Mouse (Mus musculus) liver, embryonic 16.5 days (tissue): ENCODE data around the gene Opcml. TPM values are rescaled to one million over a fixed set of nuclear protein-coding genes. Genes with fewer than 3 reads are reported as not detected.

Experiments
- ATAC-seq: fragments of 200-750 bp; cut with Nextera tagmentation; 2 replicates; pipeline ENCODE4 v1.8.0; 2017; ENCODE audit warnings: low read depth, mild to moderate bottlenecking, moderate number of reproducible peaks, moderate library complexity
- H3K27ac ChIP-seq: fragments of 300-500 bp; sonication (generic); 2 replicates; pipeline ENCODE4 v1.5.1; 2014; ENCODE audit warnings: mild to moderate bottlenecking, low read length
- H3K27me3 ChIP-seq: fragments of 300-500 bp; sonication (generic); 2 replicates; pipeline ENCODE4 v1.6.1; 2014; ENCODE audit warnings: low read depth, low read length, mixed read lengths; ENCODE audit not compliant: control insufficient read depth, insufficient read depth
- H3K36me3 ChIP-seq: fragments of 300-500 bp; sonication (generic); 2 replicates; pipeline ENCODE4 v1.6.1; 2014; ENCODE audit warnings: mild to moderate bottlenecking; ENCODE audit not compliant: control insufficient read depth, insufficient read depth
- H3K4me1 ChIP-seq: fragments of 300-500 bp; sonication (generic); 2 replicates; pipeline ENCODE4 v1.6.1; 2014; ENCODE audit warnings: low read depth, low read length, mixed read lengths; ENCODE audit not compliant: control insufficient read depth
- H3K4me2 ChIP-seq: fragments of 300-500 bp; sonication (generic); 2 replicates; pipeline ENCODE4 v1.6.1; 2014; ENCODE audit warnings: low read depth, low read length, mixed read lengths
- H3K4me3 ChIP-seq: fragments of 300-500 bp; sonication (generic); 2 replicates; pipeline ENCODE4 v1.5.1; 2014; ENCODE audit warnings: low read depth, mild to moderate bottlenecking, low read length
- H3K9ac ChIP-seq: fragments of 300-500 bp; sonication (generic); 2 replicates; pipeline ENCODE4 v1.6.1; 2014; ENCODE audit warnings: low read depth, low read length
- H3K9me3 ChIP-seq: fragments of 300-500 bp; sonication (generic); replicated peaks from 2 replicates; pipeline ENCODE4 v1.6.1; 2016; ENCODE audit warnings: low read length; ENCODE audit not compliant: control insufficient read depth
- WGBS: fragments of 180-500 bp; shearing (Covaris S2); extraction: QIAGEN DNeasy Blood & Tissue Kit; methylation state at CpG from one replicate; pipeline ENCODE4 v1.1.7; 2014; ENCODE audit not compliant: insufficient replicate concordance; 5-methylcytosine and 5-hydroxymethylcytosine counted together
- polyA plus RNA-seq: library from polyadenylated mRNA; unstranded; fragments of >200 nt; fragmentation: Nextera tagmentation; extraction: Ambion mirVana; gene quantifications from 2 replicates; pipeline ENCODE4 v1.2.1, GENCODE M21; 2015

Opcml gene
- polyA plus RNA-seq, 1 experiment from 2014 or later: 0.26 TPM

GRCm38 (mm10) chr9:28535006-28535405, 744.4 kb downstream of the Opcml start:
- Histone ChIP-seq H3K4me2 (no peak overlapping the region), H3K27ac (no peak overlapping the region), H3K4me1 (no peaks in the 10 kb centered on the region), H3K9me3 (no peaks in the 10 kb centered on the region), H3K36me3 (no peaks in the 10 kb centered on the region), H3K4me3 (no peak overlapping the region), H3K9ac (no peak overlapping the region), H3K27me3 (no peaks in the 10 kb centered on the region)
- 57% methylated on average over 4 of the region's 4 CpGs for WGBS
- no peak for ATAC-seq

GRCm38 (mm10) chr9:28536637-28537036, 746.1 kb downstream of the Opcml start:
- Histone ChIP-seq H3K9ac (no peak overlapping the region), H3K9me3 (no peaks in the 10 kb centered on the region), H3K36me3 (no peaks in the 10 kb centered on the region), H3K4me1 (no peaks in the 10 kb centered on the region), H3K27me3 (no peaks in the 10 kb centered on the region), H3K4me2 (no peak overlapping the region), H3K27ac (no peak overlapping the region), H3K4me3 (no peak overlapping the region)
- WGBS: 25% methylated on average over 4 of the region's 4 CpGs
- no peak for ATAC-seq

GRCm38 (mm10) chr9:28548189-28548588, 757.6 kb downstream of the Opcml start:
- 54% methylated on average over 9 of the region's 9 CpGs for WGBS
- H3K4me2 ChIP-seq: no peak overlapping the region
- H3K9ac ChIP-seq: no peak overlapping the region
- H3K36me3 ChIP-seq: no peaks in the 10 kb centered on the region
- no peaks in the 10 kb centered on the region for H3K9me3 ChIP-seq
- no peak for ATAC-seq
- H3K4me3 ChIP-seq: no peak overlapping the region
- H3K27me3 ChIP-seq: no peaks in the 10 kb centered on the region
- H3K4me1 ChIP-seq: no peaks in the 10 kb centered on the region
- H3K27ac ChIP-seq: no peak overlapping the region

- no peak overlapping the region for H3K9ac ChIP-seq
- ATAC-seq: peak; percentile 39; the same call in 1 of the 2 replicates
- H3K36me3 ChIP-seq: no peaks in the 10 kb centered on the region
- no peak overlapping the region for H3K27ac ChIP-seq
- no peaks in the 10 kb centered on the region for H3K9me3 ChIP-seq
- no peaks in the 10 kb centered on the region for H3K27me3 ChIP-seq
- H3K4me1 ChIP-seq: no peaks in the 10 kb centered on the region
- no peak overlapping the region for H3K4me3 ChIP-seq
- WGBS: 47% methylated on average over 1 of the region's 1 CpGs
- no peak overlapping the region for H3K4me2 ChIP-seq
Measured at GRCm38 (mm10) chr9:28552387-28553182, 762.0 kb downstream of the Opcml start.

DNA sequence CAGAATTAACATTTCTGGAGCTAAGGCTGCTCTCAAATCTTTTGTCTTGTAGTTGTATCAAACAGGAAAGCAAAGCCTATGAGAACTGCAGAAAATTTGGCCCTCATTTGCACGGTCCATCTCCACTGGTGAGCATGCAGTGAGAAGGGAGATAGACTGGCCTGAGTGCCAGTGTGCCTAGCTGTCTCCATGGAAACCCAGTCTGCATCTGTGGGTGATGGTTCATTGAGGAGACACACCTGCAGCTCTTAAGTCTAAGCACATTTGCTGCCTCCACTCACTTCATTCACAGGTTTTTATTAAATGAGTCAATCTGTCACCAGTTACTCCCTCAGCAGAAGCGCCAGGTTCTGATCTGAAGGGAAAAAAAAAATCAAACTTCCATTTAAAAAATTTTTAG, 768.1 kb downstream of the Opcml start:
- H3K4me1 ChIP-seq: no peaks in the 10 kb centered on the region
- H3K9ac ChIP-seq: no peak overlapping the region
- H3K9me3 ChIP-seq: no peaks in the 10 kb centered on the region
- H3K4me3 ChIP-seq: no peak overlapping the region
- WGBS: 69% methylated on average over 2 of the region's 2 CpGs
- no peak overlapping the region for H3K4me2 ChIP-seq
- ATAC-seq: no peak
- no peaks in the 10 kb centered on the region for H3K36me3 ChIP-seq
- no peak overlapping the region for H3K27ac ChIP-seq
- H3K27me3 ChIP-seq: no peaks in the 10 kb centered on the region

- 51% methylated on average over 6 of the region's 6 CpGs for WGBS
- no peak overlapping the region for H3K4me3 ChIP-seq
- H3K9ac ChIP-seq: no peak overlapping the region
- H3K4me1 ChIP-seq: no peaks in the 10 kb centered on the region
- H3K27me3 ChIP-seq: no peaks in the 10 kb centered on the region
- no peak overlapping the region for H3K4me2 ChIP-seq
- no peaks in the 10 kb centered on the region for H3K9me3 ChIP-seq
- no peaks in the 10 kb centered on the region for H3K36me3 ChIP-seq
- ATAC-seq: no peak
- H3K27ac ChIP-seq: no peak overlapping the region
Measured at GRCm38 (mm10) chr9:28561761-28562160, 771.2 kb downstream of the Opcml start.

- Histone ChIP-seq H3K27me3 (no peaks in the 10 kb centered on the region), H3K4me2 (no peak overlapping the region), H3K9me3 (no peaks in the 10 kb centered on the region), H3K4me1 (no peaks in the 10 kb centered on the region), H3K4me3 (no peak overlapping the region), H3K36me3 (no peaks in the 10 kb centered on the region), H3K9ac (no peak overlapping the region), H3K27ac (no peak overlapping the region)
- WGBS: 35% methylated on average over 14 of the region's 14 CpGs
- ATAC-seq: no peak
Measured at GRCm38 (mm10) chr9:28563066-28563683, 772.6 kb downstream of the Opcml start.

- Histone ChIP-seq H3K27me3 (no peaks in the 10 kb centered on the region), H3K4me2 (no peak overlapping the region), H3K27ac (no peak overlapping the region), H3K9ac (no peak overlapping the region), H3K36me3 (no peaks in the 10 kb centered on the region), H3K4me1 (no peaks in the 10 kb centered on the region), H3K4me3 (no peak overlapping the region), H3K9me3 (no peaks in the 10 kb centered on the region)
- no peak for ATAC-seq
- WGBS: 10% methylated on average over 8 of the region's 8 CpGs
Measured at GRCm38 (mm10) chr9:28569041-28569522, 778.5 kb downstream of the Opcml start.

DNA sequence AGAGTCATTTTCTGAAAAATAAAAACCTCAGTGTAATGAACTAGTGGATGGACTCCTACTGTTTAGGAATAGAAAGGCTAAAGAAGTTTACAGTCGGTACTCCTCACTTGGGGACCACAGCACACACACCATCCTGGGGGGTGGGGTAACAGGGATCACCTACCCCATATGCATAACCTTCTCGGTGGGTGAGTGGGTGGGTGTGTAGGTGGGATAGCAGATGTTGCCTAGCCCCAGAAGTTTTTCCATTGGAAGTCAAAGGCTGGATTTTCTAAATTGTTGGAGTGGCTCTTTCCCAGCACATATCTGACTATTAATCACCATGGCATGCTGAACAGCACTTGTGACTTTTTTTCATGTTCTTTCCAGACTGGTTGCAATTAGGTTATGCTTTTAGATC, 779.2 kb downstream of the Opcml start:
- 36% methylated on average over 2 of the region's 2 CpGs for WGBS
- Histone ChIP-seq H3K27ac (no peak overlapping the region), H3K9ac (no peak overlapping the region)

More for the DNA sequence above, 779.2 kb downstream of the Opcml start:
- Histone ChIP-seq H3K4me1 (no peaks in the 10 kb centered on the region), H3K4me3 (no peak overlapping the region), H3K4me2 (no peak overlapping the region), H3K27me3 (no peaks in the 10 kb centered on the region), H3K36me3 (no peaks in the 10 kb centered on the region), H3K9me3 (no peaks in the 10 kb centered on the region)
- ATAC-seq: no peak
